ENCODE assay signal across 8 mouse cellular contexts in genomic region chr7:44553196-44553764, GRCm38 (mm10). TPM values are rescaled to one million over a fixed set of nuclear protein-coding genes. Genes with fewer than 3 reads are reported as not detected.
DNase-seq lines count a peak whose midpoint lies in the region; ATAC-seq and TF ChIP-seq lines count a peak whose summit lies in the region.

No protein-coding gene starts in this region.

- 2% methylated on average over 28 of the region's 32 CpGs for WGBS in embryonic facial prominence, embryonic 14.5 days
- 1% methylated on average over 30 of the region's 32 CpGs for WGBS in heart, embryonic 14.5 days
- under 1% methylated on average over 32 of the region's 32 CpGs for WGBS in lung, embryonic 15.5 days

- peak; percentile 72 for ATAC-seq in embryonic facial prominence, embryonic 14.5 days (ENCODE audit: low read depth)
- peak; percentile 58 for ATAC-seq in heart, embryonic 14.5 days (ENCODE audit: insufficient number of reproducible peaks, insufficient read depth, low FRiP score, low read depth)
- peak; percentile 75 for ATAC-seq in lung, embryonic 15.5 days (ENCODE audit: borderline replicate concordance, extremely low read depth, low FRiP score, low TSS enrichment)
- peak; percentile 31; the same call in 1 of the 2 replicates for ATAC-seq in neutrophil, adult 5-6 weeks (ENCODE audit: extremely low read depth, insufficient number of reproducible peaks, low FRiP score, poor library complexity, severe bottlenecking)

- H3K4me3 ChIP-seq in C2C12 (ENCODE audit: insufficient read depth, poor library complexity, severe bottlenecking) = peak overlapping the region; percentile 74
- peak overlapping the region; percentile 97 for H3K4me3 ChIP-seq in embryonic facial prominence, embryonic 14.5 days (ENCODE audit: low read depth, low read length)
- peak overlapping the region; percentile 96 to 97 for H3K4me3 ChIP-seq in heart, embryonic 14.5 days (ENCODE audit: control insufficient read depth in 1 of 2, insufficient read depth in 1 of 2, low read depth in 1 of 2, low read length in 2 of 2)
- H3K4me3 ChIP-seq in lung, embryonic 15.5 days = peak overlapping the region; percentile 91

- peak overlapping the region; percentile 100 for H3K27ac ChIP-seq in embryonic facial prominence, embryonic 14.5 days (replicated peaks; ENCODE audit: low read depth, low read length)
- H3K27ac ChIP-seq in heart, embryonic 14.5 days (replicated peaks in 1 of 2; ENCODE audit: control insufficient read depth in 1 of 2, insufficient read depth in 1 of 2, low read depth in 2 of 2, low read length in 2 of 2) = peak overlapping the region; percentile 93 to 97
- peak overlapping the region; percentile 99 for H3K27ac ChIP-seq in lung, embryonic 15.5 days

- peak overlapping the region; percentile 86 for H3K9ac ChIP-seq in embryonic facial prominence, embryonic 14.5 days (ENCODE audit: low read depth, low read length)
- H3K9ac ChIP-seq in heart, embryonic 14.5 days (ENCODE audit: low read length) = peak overlapping the region; percentile 82
- peak overlapping the region; percentile 65 for H3K9ac ChIP-seq in lung, embryonic 15.5 days

- H3K9me3 ChIP-seq in embryonic facial prominence, embryonic 14.5 days (ENCODE audit: control insufficient read depth, low read length) = no peaks in the 10 kb centered on the region
- H3K9me3 ChIP-seq in heart, embryonic 14.5 days (ENCODE audit: control insufficient read depth, low read length) = no peaks in the 10 kb centered on the region
- no peaks in the 10 kb centered on the region for H3K9me3 ChIP-seq in lung, embryonic 15.5 days

- peaks cover 9% of the 10 kb centered on the region for H3K36me3 ChIP-seq in C2C12 (ENCODE audit: control insufficient read depth, insufficient read depth)
- peaks cover 31% of the 10 kb centered on the region for H3K36me3 ChIP-seq in embryonic facial prominence, embryonic 14.5 days (ENCODE audit: control insufficient read depth, insufficient read depth, low read length)
- peaks cover 32% of the 10 kb centered on the region for H3K36me3 ChIP-seq in heart, embryonic 14.5 days (ENCODE audit: control insufficient read depth, insufficient read depth, low read length)
- peaks cover 29% of the 10 kb centered on the region for H3K36me3 ChIP-seq in lung, embryonic 15.5 days

- no peak for TF ChIP-seq CTCF in C2C12 (IDR thresholded peaks at IDR 0.05; ENCODE audit: control insufficient read depth, insufficient read depth, insufficient read length)

- H3K4me1 ChIP-seq in embryonic facial prominence, embryonic 14.5 days (ENCODE audit: control insufficient read depth, insufficient read depth, low read length) = peaks cover 7% of the 10 kb centered on the region
- peaks cover 5 to 12% of the 10 kb centered on the region in 2 experiments; a peak in 3 of 4 replicates for H3K4me1 ChIP-seq in heart, embryonic 14.5 days (ENCODE audit: control insufficient read depth in 2 of 2, insufficient read depth in 2 of 2, low read length in 2 of 2)
- H3K4me1 ChIP-seq in lung, embryonic 15.5 days = peaks cover 10% of the 10 kb centered on the region; the same call in 1 of the 2 replicates

- H3K4me2 ChIP-seq in embryonic facial prominence, embryonic 14.5 days (ENCODE audit: low read depth, low read length) = peak overlapping the region; percentile 59
- H3K4me2 ChIP-seq in heart, embryonic 14.5 days (ENCODE audit: low read length) = peak overlapping the region; percentile 77
- H3K4me2 ChIP-seq in lung, embryonic 15.5 days = peak overlapping the region; percentile 63

- H3K79me2 ChIP-seq in C2C12 (ENCODE audit: control insufficient read depth, insufficient read depth) = no peaks in the 10 kb centered on the region

- H3K27me3 ChIP-seq in C2C12 (ENCODE audit: control insufficient read depth, insufficient read depth, insufficient read length) = no peaks in the 10 kb centered on the region
- H3K27me3 ChIP-seq in embryonic facial prominence, embryonic 14.5 days (replicated peaks; ENCODE audit: control insufficient read depth, insufficient read depth, low read length) = no peaks in the 10 kb centered on the region
- H3K27me3 ChIP-seq in heart, embryonic 14.5 days (ENCODE audit: control insufficient read depth, insufficient read depth, low read length) = no peaks in the 10 kb centered on the region
- no peaks in the 10 kb centered on the region for H3K27me3 ChIP-seq in lung, embryonic 15.5 days

- peak overlapping the region; percentile 87 for H3ac ChIP-seq in C2C12 (ENCODE audit: control insufficient read depth, insufficient read length, low read depth)

- peak; percentile 83 for DNase-seq in adrenal gland, adult 2 months
- DNase-seq in embryonic facial prominence, embryonic 14.5 days (ENCODE audit: low spot score) = peak; percentile 93
- peak; percentile 87 for DNase-seq in kidney, postnatal 14 days
- DNase-seq in thymus, postnatal 0 days (ENCODE audit: low spot score) = peak; percentile 82

- H3K79me3 ChIP-seq in C2C12 (ENCODE audit: low read depth) = no peaks in the 10 kb centered on the region

TF ChIP-seq in C2C12, 6 proteins besides CTCF, POLR2A, EP300 and RAD21:
- no peak for TF ChIP-seq USF1 (IDR thresholded peaks at IDR 0.05; ENCODE audit: low read depth)
- TF ChIP-seq MAX (IDR thresholded peaks at IDR 0.05) = no peak
- no peak for TF ChIP-seq FOSL1 (IDR thresholded peaks at IDR 0.05; ENCODE audit: insufficient read depth, low read length, poor library complexity, severe bottlenecking)
- TF ChIP-seq CEBPB (IDR thresholded peaks at IDR 0.05; ENCODE audit: low read depth) = no peak
- TF ChIP-seq MYOG (IDR thresholded peaks at IDR 0.05; ENCODE audit: control insufficient read depth, extremely low read depth, insufficient read length) = no peak
- TF ChIP-seq MYOD1 (IDR thresholded peaks at IDR 0.05; ENCODE audit: control insufficient read depth, insufficient read length, low read depth) = no peak

RNA-seq across cellular contexts. Expression of gene Nr1h2, which starts 0.5 kb away (rescaled TPM):
- 61.0 TPM for polyA plus RNA-seq in C2C12 (2012; fragmentation: generic; extraction: Trizol)
- total RNA-seq in adrenal gland, adult 2 months (2021) = 100 to 1,000 TPM; 106 to 125 TPM
- polyA plus RNA-seq in adrenal gland, adult 2 months (2012; rRNA removed) = 305 and 306 TPM in 2 replicates
- polyA plus RNA-seq in embryonic facial prominence, embryonic 14.5 days (2014; fragmentation: Nextera tagmentation; extraction: Ambion mirVana) = 60.8 and 64.5 TPM in 2 replicates
- polyA plus RNA-seq in heart, embryonic 14.5 days (2014; fragmentation: Nextera tagmentation; extraction: Ambion mirVana) = 53.3 and 57.8 TPM in 2 replicates
- 68.4 and 75.3 TPM in 2 replicates for polyA plus RNA-seq in lung, embryonic 15.5 days (2015; fragmentation: Nextera tagmentation; extraction: Ambion mirVana)
- 180 and 184 TPM in 2 replicates for total RNA-seq in neutrophil, adult 5-6 weeks (2017)
- 96.9 and 101 TPM in 2 replicates for polyA plus RNA-seq in thymus, postnatal 0 days (2015; fragmentation: Nextera tagmentation; extraction: Ambion mirVana)

RNA-seq across cellular contexts. Expression of gene Pold1, which starts 4.6 kb away (rescaled TPM):
- polyA plus RNA-seq in C2C12 (2012; fragmentation: generic; extraction: Trizol) = 66.1 TPM
- 10 to 100 TPM in 1 of 2 experiments, 1 to 10 TPM in 1; 8.0 to 17.3 TPM for total RNA-seq in adrenal gland, adult 2 months (2021)
- 27.3 and 31.0 TPM in 2 replicates for polyA plus RNA-seq in adrenal gland, adult 2 months (2012; rRNA removed)
- 57.9 and 64.1 TPM in 2 replicates for polyA plus RNA-seq in embryonic facial prominence, embryonic 14.5 days (2014; fragmentation: Nextera tagmentation; extraction: Ambion mirVana)
- 28.6 and 29.2 TPM in 2 replicates for polyA plus RNA-seq in heart, embryonic 14.5 days (2014; fragmentation: Nextera tagmentation; extraction: Ambion mirVana)
- 108 and 112 TPM in 2 replicates for polyA plus RNA-seq in lung, embryonic 15.5 days (2015; fragmentation: Nextera tagmentation; extraction: Ambion mirVana)
- 53.4 and 61.8 TPM in 2 replicates for total RNA-seq in neutrophil, adult 5-6 weeks (2017)
- 104 and 118 TPM in 2 replicates for polyA plus RNA-seq in thymus, postnatal 0 days (2015; fragmentation: Nextera tagmentation; extraction: Ambion mirVana)

RNA-seq across cellular contexts. Expression of gene Napsa, which starts 18.9 kb away (rescaled TPM):
- polyA plus RNA-seq in C2C12 (2012; fragmentation: generic; extraction: Trizol) = not detected
- 1 to 10 TPM in 1 of 2 experiments, under 1 TPM in 1; 0.55 to 1.3 TPM for total RNA-seq in adrenal gland, adult 2 months (2021)
- 2.2 TPM in 2 replicates for polyA plus RNA-seq in adrenal gland, adult 2 months (2012; rRNA removed)
- polyA plus RNA-seq in embryonic facial prominence, embryonic 14.5 days (2014; fragmentation: Nextera tagmentation; extraction: Ambion mirVana) = 1.7 and 2.8 TPM in 2 replicates
- polyA plus RNA-seq in heart, embryonic 14.5 days (2014; fragmentation: Nextera tagmentation; extraction: Ambion mirVana) = 0.35 and 0.92 TPM in 2 replicates
- 30.9 and 42.2 TPM in 2 replicates for polyA plus RNA-seq in lung, embryonic 15.5 days (2015; fragmentation: Nextera tagmentation; extraction: Ambion mirVana)
- 115 and 117 TPM in 2 replicates for total RNA-seq in neutrophil, adult 5-6 weeks (2017)
- 11.1 and 11.3 TPM in 2 replicates for polyA plus RNA-seq in thymus, postnatal 0 days (2015; fragmentation: Nextera tagmentation; extraction: Ambion mirVana)

RNA-seq across cellular contexts. Expression of gene Spib, which starts 21.4 kb away (rescaled TPM):
- 0.01 TPM for polyA plus RNA-seq in C2C12 (2012; fragmentation: generic; extraction: Trizol)
- total RNA-seq in adrenal gland, adult 2 months (2021) = under 1 TPM; 0.31 to 0.40 TPM
- 0.58 and 0.66 TPM in 2 replicates for polyA plus RNA-seq in adrenal gland, adult 2 months (2012; rRNA removed)
- polyA plus RNA-seq in embryonic facial prominence, embryonic 14.5 days (2014; fragmentation: Nextera tagmentation; extraction: Ambion mirVana) = 0.26 and 0.35 TPM in 2 replicates
- polyA plus RNA-seq in heart, embryonic 14.5 days (2014; fragmentation: Nextera tagmentation; extraction: Ambion mirVana) = not detected in 2 replicates
- polyA plus RNA-seq in lung, embryonic 15.5 days (2015; fragmentation: Nextera tagmentation; extraction: Ambion mirVana) = 0.77 and 2.0 TPM in 2 replicates
- total RNA-seq in neutrophil, adult 5-6 weeks (2017) = 205 and 207 TPM in 2 replicates
- polyA plus RNA-seq in thymus, postnatal 0 days (2015; fragmentation: Nextera tagmentation; extraction: Ambion mirVana) = 16.3 and 17.7 TPM in 2 replicates

RNA-seq across cellular contexts. Expression of gene Mybpc2, which starts 28.8 kb away (rescaled TPM):
- not detected for polyA plus RNA-seq in C2C12 (2012; fragmentation: generic; extraction: Trizol)
- under 1 TPM in 1 of 2 experiments, not detected in 1; 0.24 TPM for total RNA-seq in adrenal gland, adult 2 months (2021)
- polyA plus RNA-seq in adrenal gland, adult 2 months (2012; rRNA removed) = not detected in 2 replicates
- 0.38 and 0.57 TPM in 2 replicates for polyA plus RNA-seq in embryonic facial prominence, embryonic 14.5 days (2014; fragmentation: Nextera tagmentation; extraction: Ambion mirVana)
- polyA plus RNA-seq in heart, embryonic 14.5 days (2014; fragmentation: Nextera tagmentation; extraction: Ambion mirVana) = 2.3 and 3.3 TPM in 2 replicates
- polyA plus RNA-seq in lung, embryonic 15.5 days (2015; fragmentation: Nextera tagmentation; extraction: Ambion mirVana) = 0.45 and 0.65 TPM in 2 replicates
- total RNA-seq in neutrophil, adult 5-6 weeks (2017) = 3.7 and 7.9 TPM in 2 replicates
- 0.55 TPM in 2 replicates for polyA plus RNA-seq in thymus, postnatal 0 days (2015; fragmentation: Nextera tagmentation; extraction: Ambion mirVana)

Comparison
In these comparisons a context has a peak if more than half of its experiments do, and no peak if none do; other contexts are left out.
1. Peak in every context shown above with its lines: DNase-seq, ATAC-seq, H3K4me3 ChIP-seq and H3K27ac ChIP-seq.